8 mouse cellular contexts compared by ENCODE assay signal in the genomic region with DNA sequence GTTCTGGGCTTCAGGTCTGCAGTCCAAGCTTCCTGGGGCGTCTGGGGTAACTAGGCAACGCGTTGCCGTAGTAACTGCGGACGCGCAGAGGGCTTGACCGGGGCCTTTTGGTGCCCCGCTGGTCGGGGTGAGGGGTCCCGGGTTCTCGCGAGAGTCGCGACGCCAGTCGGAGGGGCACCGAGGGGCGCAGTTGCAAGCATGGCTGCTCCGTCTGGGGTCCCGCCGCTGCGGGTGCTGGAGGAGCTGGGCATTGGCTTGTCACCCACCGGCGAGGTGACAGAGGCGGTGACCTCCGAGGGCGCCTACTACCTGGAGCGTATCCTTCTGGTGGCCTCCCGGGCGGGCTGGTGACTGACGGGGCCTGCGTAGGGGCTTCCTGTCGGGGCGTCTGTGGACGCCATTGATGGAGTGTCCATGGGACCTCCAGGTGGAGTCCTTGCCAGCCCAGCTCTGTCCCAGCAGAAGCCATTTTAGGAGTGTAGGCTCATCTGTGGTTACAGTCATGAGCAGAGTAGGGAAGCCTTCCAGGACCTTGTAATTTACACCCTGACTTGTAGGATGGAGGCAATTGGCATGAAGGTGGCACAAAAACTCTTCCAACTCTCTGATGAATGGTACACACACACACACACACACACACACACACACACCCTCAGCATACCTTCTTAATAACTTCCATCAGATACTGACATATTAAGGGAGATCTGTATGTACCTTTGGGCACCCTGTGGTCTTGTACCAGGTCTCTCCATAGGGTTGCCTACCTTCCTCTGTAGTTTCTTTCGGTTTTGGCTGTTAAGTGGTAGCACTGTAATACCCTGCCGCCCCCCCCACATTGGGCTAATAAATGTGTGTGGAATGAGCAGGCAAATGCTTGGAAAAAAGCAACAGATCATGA. TPM values are rescaled to one million over a fixed set of nuclear protein-coding genes. Genes with fewer than 3 reads are reported as not detected.
DNase-seq lines count a peak whose midpoint lies in the region; ATAC-seq lines count a peak whose summit lies in the region.

TSS of gene Spag16 (plus strand) at position 165 of the 898 bp plus-strand sequence.

- H3K4me1 ChIP-seq in forebrain, embryonic 10.5 days: peaks cover 10% of the 10 kb centered on the region
- H3K4me1 ChIP-seq in intestine, embryonic 15.5 days (replicated peaks): peaks cover 4% of the 10 kb centered on the region; the same call in 1 of the 2 replicates
- no peaks in the 10 kb centered on the region for H3K4me1 ChIP-seq in liver, embryonic 11.5 days (replicated peaks; ENCODE audit: control insufficient read depth, insufficient read depth, low read length)
- peaks cover 5% of the 10 kb centered on the region; the same call in 1 of the 2 replicates for H3K4me1 ChIP-seq in neural tube, embryonic 15.5 days

- H3K9me3 ChIP-seq in forebrain, embryonic 10.5 days: no peaks in the 10 kb centered on the region
- no peaks in the 10 kb centered on the region for H3K9me3 ChIP-seq in intestine, embryonic 15.5 days
- no peaks in the 10 kb centered on the region for H3K9me3 ChIP-seq in liver, embryonic 11.5 days (ENCODE audit: control insufficient read depth, low read length)
- H3K9me3 ChIP-seq in neural tube, embryonic 15.5 days (replicated peaks): no peaks in the 10 kb centered on the region

- H3K27ac ChIP-seq in forebrain, embryonic 10.5 days: peak within 1 kb of the TSS; percentile 86
- H3K27ac ChIP-seq in intestine, embryonic 15.5 days: no peak within 1 kb of the TSS
- no peak within 1 kb of the TSS for H3K27ac ChIP-seq in liver, embryonic 11.5 days (ENCODE audit: low read depth, low read length)
- no peak within 1 kb of the TSS for H3K27ac ChIP-seq in neural tube, embryonic 15.5 days (replicated peaks)

- H3K4me2 ChIP-seq in intestine, embryonic 15.5 days (replicated peaks): peak within 1 kb of the TSS; percentile 87
- H3K4me2 ChIP-seq in liver, embryonic 11.5 days: peak within 1 kb of the TSS; percentile 76
- peak within 1 kb of the TSS; percentile 61 for H3K4me2 ChIP-seq in neural tube, embryonic 15.5 days

- ATAC-seq in intestine, embryonic 15.5 days: peak; percentile 88
- peak; percentile 75 for ATAC-seq in liver, embryonic 11.5 days (replicated peaks; ENCODE audit: low FRiP score)
- peak; percentile 87 for ATAC-seq in neural tube, embryonic 15.5 days (ENCODE audit: low FRiP score)

- peak within 1 kb of the TSS; percentile 30; the same call in 1 of the 2 replicates for H3K9ac ChIP-seq in intestine, embryonic 15.5 days
- no peak within 1 kb of the TSS for H3K9ac ChIP-seq in liver, embryonic 11.5 days (ENCODE audit: low read depth, low read length)
- H3K9ac ChIP-seq in neural tube, embryonic 15.5 days (replicated peaks): peak within 1 kb of the TSS; percentile 5; the same call in 1 of the 2 replicates

- peak; percentile 17 to 28 for DNase-seq in frontal cortex, postnatal 10 days (ENCODE audit: low spot score in 2 of 2)
- no peak for DNase-seq in frontal cortex, postnatal 25 days (ENCODE audit: low spot score in 2 of 2)
- DNase-seq in adrenal gland, adult 18-20 months (ENCODE audit: low spot score in 2 of 2): peak; percentile 5 to 18
- peak; percentile 87 for DNase-seq in forebrain, embryonic 10.5 days (ENCODE audit: extremely low spot score, low spot score)
- peak; percentile 48 for DNase-seq in liver, embryonic 11.5 days (ENCODE audit: low spot score)
- no peak for DNase-seq in T-cell, adult 2 months (ENCODE audit: low spot score)

- no peaks in the 10 kb centered on the region for H3K27me3 ChIP-seq in forebrain, embryonic 10.5 days (ENCODE audit: poor library complexity, severe bottlenecking)
- H3K27me3 ChIP-seq in intestine, embryonic 15.5 days (replicated peaks): no peaks in the 10 kb centered on the region
- no peaks in the 10 kb centered on the region for H3K27me3 ChIP-seq in liver, embryonic 11.5 days (replicated peaks; ENCODE audit: control insufficient read depth, insufficient read depth, low read length)
- no peaks in the 10 kb centered on the region for H3K27me3 ChIP-seq in neural tube, embryonic 15.5 days (replicated peaks)

- H3K4me3 ChIP-seq in forebrain, embryonic 10.5 days: peak within 1 kb of the TSS; percentile 68
- H3K4me3 ChIP-seq in intestine, embryonic 15.5 days (replicated peaks): peak within 1 kb of the TSS; percentile 45
- peak within 1 kb of the TSS; percentile 54 for H3K4me3 ChIP-seq in liver, embryonic 11.5 days (ENCODE audit: low read depth, low read length)
- peak within 1 kb of the TSS; percentile 41 for H3K4me3 ChIP-seq in neural tube, embryonic 15.5 days (replicated peaks)

- no peaks in the 10 kb centered on the region for H3K36me3 ChIP-seq in forebrain, embryonic 10.5 days (replicated peaks)
- H3K36me3 ChIP-seq in intestine, embryonic 15.5 days: no peaks in the 10 kb centered on the region
- no peaks in the 10 kb centered on the region for H3K36me3 ChIP-seq in liver, embryonic 11.5 days (ENCODE audit: control insufficient read depth, insufficient read depth, low read length)
- no peaks in the 10 kb centered on the region for H3K36me3 ChIP-seq in neural tube, embryonic 15.5 days

- WGBS in forebrain, embryonic 10.5 days: 9% methylated on average over 38 of the region's 38 CpGs
- WGBS in intestine, embryonic 15.5 days: 10% methylated on average over 38 of the region's 38 CpGs
- 8% methylated on average over 38 of the region's 38 CpGs for WGBS in liver, embryonic 11.5 days
- WGBS in neural tube, embryonic 15.5 days: 9% methylated on average over 38 of the region's 38 CpGs

RNA-seq across cellular contexts. Expression of gene Spag16, which starts in this region (rescaled TPM):
- not detected for total RNA-seq in adrenal gland, adult 18-20 months (2021)
- polyA plus RNA-seq in forebrain, embryonic 10.5 days (2016; fragmentation: Nextera tagmentation; extraction: Ambion mirVana): 2.6 TPM in 2 replicates
- polyA plus RNA-seq in intestine, embryonic 15.5 days (2015; fragmentation: Nextera tagmentation; extraction: Ambion mirVana): 0.09 and 0.20 TPM in 2 replicates
- polyA plus RNA-seq in liver, embryonic 11.5 days (2014; fragmentation: Nextera tagmentation; extraction: Ambion mirVana): 0.25 and 0.32 TPM in 2 replicates
- 0.95 and 1.5 TPM in 2 replicates for polyA plus RNA-seq in neural tube, embryonic 15.5 days (2015; fragmentation: Nextera tagmentation; extraction: Ambion mirVana)

Comparison
In these comparisons a context has a peak if more than half of its experiments do, and no peak if none do; other contexts are left out.
1. DNase-seq: peak in frontal cortex, postnatal 10 days (2 of 2) and forebrain, embryonic 10.5 days (single experiment); none in frontal cortex, postnatal 25 days (0 of 2) and T-cell, adult 2 months (single experiment).
2. Peak in DNase-seq in adrenal gland, adult 18-20 months; RNA of the gene not detected or under 1 TPM.
3. Peak in ATAC-seq, H3K4me3 ChIP-seq, H3K9ac ChIP-seq and H3K4me2 ChIP-seq in intestine, embryonic 15.5 days; RNA of the gene not detected or under 1 TPM.
4. Peak in DNase-seq, ATAC-seq, H3K4me3 ChIP-seq and H3K4me2 ChIP-seq in liver, embryonic 11.5 days; RNA of the gene not detected or under 1 TPM.
5. Peak in every context shown above with its lines, with median percentiles within 50 percentile points of each other: H3K4me3 ChIP-seq, ATAC-seq and H3K4me2 ChIP-seq.